Mouse (Mus musculus) brain, embryonic 14.5 days (tissue): ENCODE measurements at regions not wholly inside any gene's neighbourhood (a gene's known extent, or its start where the extent isn't known, plus 50 kb on each side); places are given as distances from the start of the nearest gene placed in this dataset.

ENCODE experiments used
- CTCF ChIP-seq: fragments of 200-500 bp; IDR thresholded peaks from 2 replicates; pipeline ENCODE4 v1.5.1; 2012; ENCODE audit warnings: inconsistent platforms, mild to moderate bottlenecking, moderate library complexity, borderline replicate concordance; ENCODE audit not compliant: insufficient read depth, insufficient read length; ENCODE audit errors: extremely low read depth
- POLR2A ChIP-seq: fragments of 200-500 bp; IDR thresholded peaks from 2 replicates; pipeline ENCODE4 v1.6.1; 2012; ENCODE audit warnings: mild to moderate bottlenecking, inconsistent platforms, borderline replicate concordance; ENCODE audit not compliant: poor library complexity, insufficient read depth, insufficient read length, severe bottlenecking; ENCODE audit errors: extremely low read depth

DNA sequence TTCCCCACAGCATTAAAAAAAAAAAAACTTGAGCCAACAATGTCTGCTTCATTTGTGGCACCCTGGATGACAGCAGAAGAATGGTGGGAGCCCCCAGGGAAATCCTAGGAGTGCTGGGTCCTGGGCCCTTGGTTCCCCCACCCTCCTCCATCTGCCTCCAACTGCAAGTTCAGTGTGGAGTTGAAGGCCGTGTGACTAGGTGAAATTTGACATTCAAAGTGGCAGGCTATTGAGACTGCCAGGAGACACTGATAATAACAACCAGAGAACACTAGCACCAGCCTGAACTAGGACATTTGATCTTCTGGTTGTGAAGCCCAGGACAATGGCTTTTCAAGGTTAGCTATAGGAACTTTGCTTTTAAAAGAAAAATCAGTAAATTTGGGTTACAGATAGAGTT, 74.0 kb downstream of the Adamts15 start:
- no peak for TF ChIP-seq CTCF
- TF ChIP-seq POLR2A = no peak
